Mouse (Mus musculus) forebrain, postnatal 0 days (tissue): ENCODE measurements at regions not wholly inside any gene's neighbourhood (a gene's known extent, or its start where the extent isn't known, plus 50 kb on each side); places are given as distances from the start of the nearest gene placed in this dataset.
"Not testable (repeated sequence)": the region's sequence is repeated elsewhere in the genome, so short reads cannot be mapped to it uniquely, and the experiment has no call there.

Source experiments
- ATAC-seq: fragments of 200-750 bp; cut with Nextera tagmentation; 2 replicates; pipeline ENCODE4 v1.8.0; 2017; ENCODE audit warnings: mild to moderate bottlenecking, moderate library complexity
- DNase-seq: peaks from one replicate; pipeline ENCODE4 v3.0.0-alpha.2; 2015
- H3K27ac ChIP-seq: fragments of 300-500 bp; sonication (generic); 2 replicates; pipeline ENCODE4 v1.5.1; 2014; ENCODE audit warnings: low read depth, mild to moderate bottlenecking, antibody characterized with exemption, low read length, moderate library complexity, mixed read lengths
- H3K27me3 ChIP-seq: fragments of 300-500 bp; sonication (generic); 2 replicates; pipeline ENCODE4 v1.6.1; 2014; ENCODE audit warnings: mild to moderate bottlenecking, low read length, mixed read lengths; ENCODE audit not compliant: insufficient read depth
- H3K36me3 ChIP-seq: fragments of 300-500 bp; sonication (generic); 2 replicates; pipeline ENCODE4 v1.6.1; 2014; ENCODE audit warnings: mild to moderate bottlenecking, moderate library complexity; ENCODE audit not compliant: insufficient read depth
- H3K4me1 ChIP-seq: fragments of 300-500 bp; sonication (generic); 2 replicates; pipeline ENCODE4 v1.6.1; 2014; ENCODE audit warnings: antibody characterized with exemption; ENCODE audit not compliant: insufficient read depth
- H3K4me2 ChIP-seq: fragments of 300-500 bp; sonication (generic); 2 replicates; pipeline ENCODE4 v1.6.1; 2014; ENCODE audit warnings: low read depth, mild to moderate bottlenecking, moderate library complexity
- H3K4me3 ChIP-seq: fragments of 300-500 bp; sonication (generic); 2 replicates; pipeline ENCODE4 v1.5.1; 2014; ENCODE audit warnings: low read depth, low read length, mixed read lengths
- H3K9ac ChIP-seq: fragments of 300-500 bp; sonication (generic); 2 replicates; pipeline ENCODE4 v1.6.1; 2014; ENCODE audit warnings: mild to moderate bottlenecking
- H3K9me3 ChIP-seq: fragments of 300-500 bp; sonication (generic); 2 replicates; pipeline ENCODE4 v1.6.1; 2016; ENCODE audit warnings: low read length
- CTCF ChIP-seq: sonication (generic); IDR thresholded peaks from 2 replicates; pipeline ENCODE4 v1.5.1; 2016; ENCODE audit warnings: antibody characterized with exemption, control low read depth, low read depth
- WGBS: fragments of 180-500 bp; shearing (Covaris S2); extraction: QIAGEN DNeasy Blood & Tissue Kit; methylation state at CpG from one replicate; pipeline ENCODE4 v1.1.7; 2014; 5-methylcytosine and 5-hydroxymethylcytosine counted together

- no peaks in the 10 kb centered on the region for H3K9me3 ChIP-seq
- TF ChIP-seq CTCF, result no peak
- ATAC-seq (no peak), DNase-seq (no peak)
- H3K9ac ChIP-seq, result no peak overlapping the region
- H3K27me3 ChIP-seq, result no peaks in the 10 kb centered on the region
- H3K4me2 ChIP-seq, result no peak overlapping the region
- WGBS, result 70% methylated on average over 3 of the region's 3 CpGs
- H3K4me1 ChIP-seq, result no peaks in the 10 kb centered on the region
- no peak overlapping the region for H3K27ac ChIP-seq
- H3K36me3 ChIP-seq, result no peaks in the 10 kb centered on the region
- H3K4me3 ChIP-seq, result no peak overlapping the region
Observed at GRCm38 (mm10) chr10:104032771-104033170, 110.0 kb upstream of the Gm21293 start.

- not testable (repeated sequence) for DNase-seq, ATAC-seq, H3K27me3 ChIP-seq, H3K9ac ChIP-seq, H3K4me2 ChIP-seq, H3K4me3 ChIP-seq, H3K9me3 ChIP-seq, H3K4me1 ChIP-seq, H3K36me3 ChIP-seq, H3K27ac ChIP-seq
- WGBS, result 79% methylated on average over 2 of the region's 2 CpGs
Observed at GRCm38 (mm10) chr10:104041729-104042386, 100.9 kb upstream of the Gm21293 start.

GRCm38 (mm10) chr10:104042387-104042775 is 100.4 kb upstream of the Gm21293 start:
- DNase-seq (no peak), ATAC-seq (no peak)
- 86% methylated on average over 1 of the region's 1 CpGs for WGBS
- Histone ChIP-seq H3K36me3 (no peaks in the 10 kb centered on the region), H3K9me3 (no peaks in the 10 kb centered on the region), H3K27me3 (no peaks in the 10 kb centered on the region), H3K27ac (no peak overlapping the region), H3K4me2 (no peak overlapping the region), H3K4me3 (no peak overlapping the region), H3K9ac (no peak overlapping the region), H3K4me1 (no peaks in the 10 kb centered on the region)
- TF ChIP-seq CTCF, result no peak

- H3K9me3 ChIP-seq, result no peaks in the 10 kb centered on the region
- TF ChIP-seq CTCF, result no peak
- no peak for ATAC-seq
- H3K4me3 ChIP-seq, result no peak overlapping the region
- no peak overlapping the region for H3K9ac ChIP-seq
- no peak overlapping the region for H3K27ac ChIP-seq
- H3K4me1 ChIP-seq, result no peaks in the 10 kb centered on the region
- H3K4me2 ChIP-seq, result no peak overlapping the region
- no peak for DNase-seq
- H3K36me3 ChIP-seq, result no peaks in the 10 kb centered on the region
- 92% methylated on average over 1 of the region's 1 CpGs for WGBS
- H3K27me3 ChIP-seq, result no peaks in the 10 kb centered on the region
Observed at GRCm38 (mm10) chr10:104043569-104043968, 99.2 kb upstream of the Gm21293 start.
